Mouse (Mus musculus) lung, postnatal 36 days (tissue): Measurements from ENCODE around the gene Cnbd2.

Experiments
- DNase-seq: peaks from one replicate; pipeline ENCODE4 v3.0.0; 2022; ENCODE audit warnings: mixed read lengths

Gene Cnbd2

GRCm38 (mm10) chr2:156313153-156313552, 1.1 kb downstream of the Cnbd2 start:
- no peak for DNase-seq

- no peak for DNase-seq
Measured at GRCm38 (mm10) chr2:156314811-156315210, 2.7 kb downstream of the Cnbd2 start.

- peak; percentile 14 for DNase-seq
Measured at GRCm38 (mm10) chr2:156318491-156318890, 6.4 kb downstream of the Cnbd2 start.

GRCm38 (mm10) chr2:156321538-156321937, 9.4 kb downstream of the Cnbd2 start:
- no peak for DNase-seq

GRCm38 (mm10) chr2:156324116-156324588, 12.1 kb downstream of the Cnbd2 start:
- DNase-seq = peak; percentile 78

DNA sequence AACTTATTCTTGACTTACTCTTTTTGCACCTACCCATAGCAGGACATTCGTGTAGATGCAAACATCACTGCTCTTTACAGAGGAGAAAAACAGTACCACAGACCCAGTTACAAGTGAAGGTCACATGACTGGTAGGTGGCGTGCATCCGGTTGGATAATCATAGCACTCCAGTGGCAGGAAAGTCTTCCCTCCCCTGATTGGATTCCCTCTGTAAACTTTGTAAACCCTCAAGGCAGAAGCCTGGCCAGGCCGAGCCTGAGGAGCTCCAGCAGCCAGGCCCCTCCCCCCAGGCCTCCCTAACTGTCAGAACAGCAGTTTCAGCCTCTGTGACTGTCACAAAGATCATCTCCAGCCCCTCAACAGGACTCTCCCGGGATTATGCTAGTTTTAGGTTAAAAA, 12.6 kb downstream of the Cnbd2 start:
- DNase-seq = peak; percentile 81

DNA sequence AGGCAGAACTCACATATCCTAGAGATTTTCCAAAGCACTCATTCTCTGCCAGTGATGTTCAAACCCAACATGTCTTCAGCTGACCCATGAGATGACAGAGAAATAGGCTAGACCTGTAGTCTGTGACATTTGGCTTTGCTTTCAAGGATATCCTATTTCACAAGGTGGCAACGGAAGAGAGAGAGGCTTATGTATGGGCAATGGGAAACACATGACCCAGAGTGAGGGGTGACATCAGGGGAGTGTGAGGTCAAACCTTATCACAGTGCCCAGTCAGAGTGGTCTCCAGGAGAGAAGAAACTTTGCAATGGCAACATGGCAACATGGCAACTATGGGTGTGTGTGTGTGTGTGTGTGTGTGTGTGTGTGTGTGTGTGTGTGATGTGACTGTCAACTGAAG, 18.6 kb downstream of the Cnbd2 start:
- DNase-seq = no peak

DNA sequence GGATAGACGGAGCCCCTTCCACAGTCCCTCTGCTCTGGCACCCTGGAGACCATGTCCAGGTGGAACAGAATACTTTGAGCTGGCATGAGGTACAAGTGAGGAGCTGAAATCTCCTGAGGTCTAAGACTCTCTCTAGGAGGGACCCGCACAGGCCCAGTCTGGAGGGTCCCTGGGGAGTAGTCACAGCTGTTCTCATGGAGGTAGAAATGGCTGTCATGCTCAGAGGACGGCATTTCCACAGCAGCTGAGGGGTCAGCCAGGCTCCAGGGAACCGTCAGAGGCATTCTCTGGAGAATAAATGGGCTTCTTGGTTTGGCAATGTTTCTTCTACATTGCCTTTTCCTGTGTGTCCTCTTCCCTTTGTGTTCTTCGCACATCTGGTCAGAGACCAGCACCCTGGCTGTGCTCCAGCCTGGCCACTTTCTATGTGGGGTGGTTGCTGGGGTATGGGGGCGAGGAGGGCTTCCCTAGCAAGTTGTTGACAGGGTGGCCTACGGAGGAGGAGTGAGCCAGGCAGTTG, 19.4 kb downstream of the Cnbd2 start:
- no peak for DNase-seq

GRCm38 (mm10) chr2:156340078-156340477, 28.0 kb downstream of the Cnbd2 start:
- DNase-seq = no peak

DNA sequence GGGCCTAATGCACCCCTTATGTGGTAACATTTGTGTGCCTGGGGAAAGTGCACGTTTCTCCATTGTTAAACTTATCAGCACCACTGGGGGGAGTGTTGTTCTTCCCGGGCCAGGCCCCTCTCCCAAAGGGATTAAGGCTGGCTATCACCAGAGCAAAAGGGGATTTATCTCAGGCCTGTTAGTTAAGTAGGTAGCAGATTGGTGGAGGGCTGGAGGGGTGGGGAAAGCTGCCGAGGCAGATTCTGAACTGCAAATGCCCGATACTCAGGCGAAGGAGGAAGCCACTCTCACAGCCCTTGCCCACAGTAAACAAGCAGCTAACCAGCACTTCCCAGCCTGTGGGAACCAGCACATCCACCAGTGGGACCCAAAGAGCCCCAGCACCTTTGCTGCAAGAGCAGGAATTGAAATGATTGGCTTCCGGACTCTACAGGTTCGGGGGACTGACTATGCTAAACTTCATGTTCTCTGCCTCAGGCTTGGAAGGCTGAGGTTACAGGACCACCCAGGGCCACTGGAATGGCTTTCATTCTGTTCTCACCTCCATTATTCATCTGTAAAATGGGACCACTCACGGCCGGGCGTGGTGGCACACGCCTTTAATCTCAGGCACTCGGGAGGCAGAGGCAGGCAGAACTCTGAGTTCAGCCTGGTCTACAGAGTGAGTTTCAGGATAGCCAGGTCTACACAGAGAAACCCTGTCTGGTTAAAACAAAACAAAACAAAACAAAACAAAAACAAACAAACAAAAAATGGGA, 32.9 kb downstream of the Cnbd2 start:
- peak; percentile 57 for DNase-seq

DNA sequence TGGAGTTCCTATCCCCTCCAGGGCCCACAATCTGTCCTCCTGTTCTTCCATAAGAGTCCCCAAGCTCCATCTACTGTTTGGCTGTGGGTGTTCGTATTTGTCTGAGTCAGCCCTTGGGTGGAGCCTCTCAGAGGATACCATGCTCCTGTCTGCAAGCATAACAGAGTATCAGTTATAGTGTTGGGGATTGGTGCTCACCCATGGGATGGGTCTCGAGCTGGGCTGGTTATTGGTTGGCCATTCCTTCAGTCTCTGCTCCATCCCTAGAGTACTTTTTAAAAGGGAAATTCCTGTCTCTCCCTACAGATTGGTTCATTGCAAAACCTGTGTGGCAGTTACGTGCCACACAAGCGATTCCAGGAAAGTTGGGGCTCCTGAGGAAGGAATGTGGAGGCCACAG, 36.7 kb downstream of the Cnbd2 start:
- DNase-seq = no peak

- DNase-seq = no peak
Measured at GRCm38 (mm10) chr2:156349286-156349848, 37.3 kb downstream of the Cnbd2 start.

DNA sequence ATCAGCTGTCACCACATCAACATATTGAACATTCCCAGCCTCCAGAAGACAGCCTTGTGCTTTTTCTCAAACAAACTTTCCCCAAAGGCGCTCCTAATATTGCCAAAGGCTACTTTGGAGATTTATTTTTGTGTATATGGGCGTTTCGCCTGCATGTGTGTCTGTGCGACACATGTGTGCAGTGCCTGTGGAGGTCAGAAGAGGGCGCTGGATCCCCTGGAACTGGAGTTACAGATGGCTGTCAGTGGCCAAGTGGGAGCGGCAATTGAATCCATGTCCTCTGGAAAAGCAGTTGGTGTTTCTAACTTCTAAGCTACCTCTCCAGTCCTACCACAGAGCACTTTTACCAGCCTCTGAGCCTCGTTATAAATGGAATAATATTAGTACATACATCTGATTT, 39.1 kb downstream of the Cnbd2 start:
- no peak for DNase-seq

DNA sequence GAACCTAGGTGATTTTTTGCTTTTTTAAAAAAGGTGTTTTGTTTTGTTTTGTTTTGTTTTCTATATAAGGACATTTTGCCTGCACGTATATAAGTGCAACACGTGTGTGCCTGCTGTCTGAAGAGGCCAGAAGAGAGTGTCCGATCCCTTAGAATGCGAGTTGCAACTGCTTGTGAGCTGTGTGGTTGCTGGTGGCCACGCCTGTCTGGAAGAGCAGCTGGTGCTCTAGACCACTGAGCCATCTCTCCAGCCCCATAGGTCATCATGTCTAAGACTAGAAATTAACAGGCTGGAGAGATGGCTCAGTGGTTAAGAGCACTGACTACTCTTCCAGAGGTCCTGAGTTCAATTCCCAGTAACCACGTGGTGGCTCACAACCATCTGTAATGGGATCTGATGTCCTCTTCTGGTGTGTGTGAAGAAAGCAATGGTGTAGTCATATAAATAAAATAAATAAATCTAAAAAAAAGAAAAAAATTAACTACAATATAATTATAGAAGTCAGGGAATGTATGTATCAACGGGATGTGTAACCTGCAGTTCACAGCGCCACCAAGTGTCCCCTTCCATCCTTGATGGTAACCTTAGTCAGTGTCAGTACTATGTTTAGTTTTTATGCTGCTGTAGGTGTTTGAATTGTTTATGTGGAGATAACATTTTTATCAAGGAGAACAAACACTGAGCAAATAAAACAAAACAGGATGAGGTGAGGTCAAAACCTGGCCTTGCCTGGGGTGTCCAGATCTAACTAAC, 40.5 kb downstream of the Cnbd2 start:
- peak; percentile 26 for DNase-seq

- peak; percentile 3 for DNase-seq
Measured at GRCm38 (mm10) chr2:156353265-156353692, 41.2 kb downstream of the Cnbd2 start.

DNA sequence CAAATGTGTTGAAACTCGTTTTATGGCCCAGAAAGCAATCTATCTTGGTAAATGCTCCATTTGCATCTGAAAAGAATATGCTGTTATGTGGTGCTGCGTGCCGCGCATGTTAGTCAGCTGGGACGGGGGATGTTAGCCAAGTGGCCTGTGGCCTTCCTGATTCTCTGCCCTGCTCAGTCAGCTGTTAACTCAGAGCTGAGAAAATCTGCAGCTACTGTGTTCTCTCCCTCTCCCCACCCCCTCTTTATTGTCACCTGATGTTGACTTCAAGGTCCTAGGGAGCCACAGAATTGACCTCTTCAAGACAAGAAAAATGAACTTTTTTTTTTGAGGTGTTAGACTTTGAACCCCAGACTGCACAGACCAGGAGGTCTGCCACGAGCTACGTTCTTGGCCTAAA, 43.9 kb downstream of the Cnbd2 start:
- peak; percentile 8 for DNase-seq

DNA sequence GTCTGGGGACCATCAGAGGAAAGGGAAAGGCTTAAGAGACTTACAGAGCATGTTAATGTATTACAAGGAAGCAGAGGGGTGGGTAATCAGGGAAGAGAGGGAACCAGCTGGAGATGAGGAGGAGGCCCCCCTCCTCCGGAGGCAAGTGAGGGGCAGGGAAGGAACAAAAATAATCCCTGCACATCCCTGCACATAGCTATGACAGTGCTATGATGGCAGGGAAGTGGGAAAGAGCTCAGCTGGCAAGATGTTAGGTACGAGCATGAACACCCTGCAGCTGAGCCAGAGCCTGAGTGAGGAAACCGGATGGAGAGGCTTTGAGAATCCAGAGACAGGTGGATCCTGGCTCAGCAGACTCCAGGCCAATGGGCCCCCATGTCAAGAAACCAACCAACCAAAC, 56.4 kb downstream of the Cnbd2 start:
- no peak for DNase-seq

DNA sequence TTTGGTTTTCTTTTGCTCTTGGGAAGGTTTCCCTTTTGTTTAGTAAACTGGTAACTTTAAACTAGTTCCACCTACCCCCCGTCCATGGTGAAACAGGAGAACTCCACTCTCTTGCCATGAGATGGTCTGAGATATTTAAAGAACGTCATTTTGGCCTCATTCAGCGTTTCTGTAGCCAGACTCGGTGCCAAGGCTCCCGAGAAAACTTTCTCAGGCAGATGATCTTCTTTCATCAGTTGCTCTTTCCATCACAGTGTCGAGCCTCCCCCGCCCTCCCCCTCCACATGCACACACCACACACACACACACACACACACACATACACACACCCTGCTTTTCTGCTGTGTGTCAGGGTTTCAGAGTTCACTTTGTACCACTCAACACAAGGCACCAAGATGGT, 58.8 kb downstream of the Cnbd2 start:
- no peak for DNase-seq

- DNase-seq = no peak
Measured at GRCm38 (mm10) chr2:156376956-156377355, 64.9 kb downstream of the Cnbd2 start.

GRCm38 (mm10) chr2:156379929-156380328, 67.8 kb downstream of the Cnbd2 start:
- no peak for DNase-seq

GRCm38 (mm10) chr2:156381350-156381749, 69.3 kb downstream of the Cnbd2 start:
- peak; percentile 10 for DNase-seq

GRCm38 (mm10) chr2:156392461-156393154, 80.5 kb downstream of the Cnbd2 start:
- peak; percentile 81 for DNase-seq
